Mouse (Mus musculus) erythroblast, embryonic 14.5 days (primary cell): ENCODE data around the gene Elobl.

Experiments
- GATA1 ChIP-seq: IDR thresholded peaks from 2 replicates; pipeline ENCODE4 v1.6.1; 2012; ENCODE audit warnings: low read length, inconsistent platforms, mixed read lengths
- TAL1 ChIP-seq: IDR thresholded peaks from 3 replicates; pipeline ENCODE4 v1.6.1; 2012; ENCODE audit warnings: low read length, inconsistent platforms, mixed read lengths

DNA sequence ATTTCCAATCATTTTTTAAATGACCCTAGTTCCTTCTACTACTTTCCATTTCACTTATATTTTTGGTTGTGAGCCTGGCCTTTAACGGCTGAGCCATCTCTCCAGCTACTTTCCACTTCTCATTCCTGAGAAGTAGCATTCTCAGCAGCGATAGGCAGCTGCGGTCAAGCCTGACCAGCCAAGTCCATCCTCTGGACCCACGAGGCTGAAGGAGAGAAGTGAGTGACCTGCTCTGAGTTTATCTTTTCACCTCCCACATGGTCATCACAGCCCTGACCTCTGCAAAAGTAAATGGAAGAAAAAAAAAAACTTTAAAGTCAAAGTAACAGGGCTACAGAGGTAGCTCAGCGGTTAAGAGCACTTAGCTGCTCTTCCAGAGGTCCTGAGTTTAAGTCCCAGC, 40.2 kb downstream of the Elobl start:
- TF ChIP-seq GATA1 (no peak), TAL1 (no peak)
